Mouse (Mus musculus) hindbrain, embryonic 14.5 days (tissue): ENCODE data around the gene Slc25a17. TPM values are rescaled to one million over a fixed set of nuclear protein-coding genes. Genes with fewer than 3 reads are reported as not detected.
A peak's percentile ranks its signal among the peaks of the same experiment; 100 is the strongest.

ENCODE experiments used
- ATAC-seq: fragments of 200-750 bp; cut with Nextera tagmentation; 2 replicates; pipeline ENCODE4 v1.8.0; 2017; ENCODE audit warnings: moderate number of reproducible peaks, mild to moderate bottlenecking, moderate TSS enrichment, moderate library complexity; ENCODE audit not compliant: low FRiP score
- DNase-seq: peaks from one replicate; pipeline ENCODE4 v3.0.0-alpha.2; 2015; ENCODE audit warnings: low spot score
- H3K27ac ChIP-seq: fragments of 300-500 bp; sonication (generic); 2 replicates; pipeline ENCODE4 v1.5.1; 2014; ENCODE audit warnings: mild to moderate bottlenecking, moderate library complexity
- H3K27me3 ChIP-seq: fragments of 300-500 bp; sonication (generic); 2 replicates; pipeline ENCODE4 v1.6.1; 2014; ENCODE audit warnings: mild to moderate bottlenecking, low read length, mixed read lengths; ENCODE audit not compliant: control insufficient read depth, insufficient read depth
- H3K36me3 ChIP-seq: fragments of 300-500 bp; sonication (generic); replicated peaks from 2 replicates; pipeline ENCODE4 v1.6.1; 2014; ENCODE audit not compliant: control insufficient read depth, insufficient read depth
- H3K4me1 ChIP-seq: fragments of 300-500 bp; sonication (generic); replicated peaks from 2 replicates; pipeline ENCODE4 v1.6.1; 2014; ENCODE audit warnings: antibody characterized with exemption, low read length, mixed read lengths; ENCODE audit not compliant: control insufficient read depth, insufficient read depth
- H3K4me2 ChIP-seq: fragments of 300-500 bp; sonication (generic); replicated peaks from 2 replicates; pipeline ENCODE4 v1.6.1; 2014; ENCODE audit warnings: mild to moderate bottlenecking, moderate library complexity
- H3K4me3 ChIP-seq: fragments of 300-500 bp; sonication (generic); replicated peaks from 2 replicates; pipeline ENCODE4 v1.5.1; 2014; ENCODE audit warnings: mild to moderate bottlenecking, low read length
- H3K9ac ChIP-seq: fragments of 300-500 bp; sonication (generic); 2 replicates; pipeline ENCODE4 v1.6.1; 2014
- H3K9me3 ChIP-seq: fragments of 300-500 bp; sonication (generic); 2 replicates; pipeline ENCODE4 v1.6.1; 2016; ENCODE audit warnings: low read length; ENCODE audit not compliant: control insufficient read depth
- WGBS: fragments of 180-500 bp; shearing (Covaris S2); extraction: QIAGEN DNeasy Blood & Tissue Kit; methylation state at CpG from one replicate; pipeline ENCODE4 v1.1.7; 2014; 5-methylcytosine and 5-hydroxymethylcytosine counted together
- polyA plus RNA-seq: library from polyadenylated mRNA; unstranded; fragments of >200 nt; fragmentation: Nextera tagmentation; extraction: Ambion mirVana; gene quantifications from 2 replicates; pipeline ENCODE4 v1.2.1, GENCODE M21; 2014

Gene Slc25a17
- 130 and 140 TPM in 2 replicates for polyA plus RNA-seq

GRCm38 (mm10) chr15:81360345-81361021 is at the start of gene Slc25a17:
Gene Slc25a17, minus strand, starts transcription at chr15:81360812.
- Histone ChIP-seq H3K4me2 (peak within 1 kb of the TSS; percentile 92), H3K9ac (peak within 1 kb of the TSS; percentile 72), H3K27ac (peak within 1 kb of the TSS; percentile 76), H3K9me3 (no peaks in the 10 kb centered on the region), H3K4me3 (peak within 1 kb of the TSS; percentile 61), H3K4me1 (peaks cover 21% of the 10 kb centered on the region), H3K27me3 (no peaks in the 10 kb centered on the region), H3K36me3 (peaks cover 32% of the 10 kb centered on the region)
- ATAC-seq = peak; percentile 99
- under 1% methylated on average over 30 of the region's 30 CpGs for WGBS
- DNase-seq = peak; percentile 93

- DNase-seq (no peak), ATAC-seq (no peak)
- no peaks in the 10 kb centered on the region for H3K9me3 ChIP-seq
- H3K27me3 ChIP-seq = no peaks in the 10 kb centered on the region
- H3K4me1 ChIP-seq = no peaks in the 10 kb centered on the region
- no peak within 1 kb of the TSS for H3K4me3 ChIP-seq
- no peak within 1 kb of the TSS for H3K4me2 ChIP-seq
- H3K27ac ChIP-seq = no peak within 1 kb of the TSS
- 96% methylated on average over 1 of the region's 1 CpGs for WGBS
- H3K9ac ChIP-seq = no peak within 1 kb of the TSS
- no peaks in the 10 kb centered on the region for H3K36me3 ChIP-seq
Observed at GRCm38 (mm10) chr15:81408199-81408598, 47.6 kb upstream of the Slc25a17 start, which contains the start of gene Dnajb7. Gene Dnajb7, minus strand, starts transcription at chr15:81408299.

- ATAC-seq = no peak
- DNase-seq = no peak
- Histone ChIP-seq H3K4me3 (no peak overlapping the region), H3K36me3 (no peaks in the 10 kb centered on the region; the same call in 1 of the 2 replicates), H3K4me1 (peaks cover 8% of the 10 kb centered on the region), H3K27me3 (no peaks in the 10 kb centered on the region), H3K4me2 (no peak overlapping the region), H3K27ac (no peak overlapping the region), H3K9me3 (no peaks in the 10 kb centered on the region), H3K9ac (no peak overlapping the region)
- 87% methylated on average over 3 of the region's 3 CpGs for WGBS
Observed at GRCm38 (mm10) chr15:81405008-81405407, 44.4 kb upstream of the Slc25a17 start.

- Histone ChIP-seq H3K36me3 (no peaks in the 10 kb centered on the region; the same call in 1 of the 2 replicates), H3K9ac (peak within 1 kb of the TSS; percentile 96), H3K27me3 (no peaks in the 10 kb centered on the region), H3K4me1 (peaks cover 21% of the 10 kb centered on the region), H3K27ac (peak within 1 kb of the TSS; percentile 99), H3K9me3 (no peaks in the 10 kb centered on the region), H3K4me3 (peak within 1 kb of the TSS; percentile 73), H3K4me2 (peak within 1 kb of the TSS; percentile 83)
- DNase-seq = peak; percentile 98
- under 1% methylated on average over 50 of the region's 50 CpGs for WGBS
- peak; percentile 99 for ATAC-seq
Observed at GRCm38 (mm10) chr15:81399638-81400315, 39.2 kb upstream of the Slc25a17 start, which contains the start of the genes St13 and Xpnpep3. Gene St13, minus strand, starts transcription at chr15:81400077. Gene Xpnpep3, plus strand, starts transcription at chr15:81400138.

GRCm38 (mm10) chr15:81399297-81399637 is 38.7 kb upstream of the Slc25a17 start:
- Histone ChIP-seq H3K4me1 (peaks cover 21% of the 10 kb centered on the region), H3K36me3 (no peaks in the 10 kb centered on the region; the same call in 1 of the 2 replicates), H3K27me3 (no peaks in the 10 kb centered on the region), H3K9ac (peak overlapping the region; percentile 96), H3K27ac (peak overlapping the region; percentile 99), H3K4me3 (peak overlapping the region; percentile 73), H3K4me2 (peak overlapping the region; percentile 83), H3K9me3 (no peaks in the 10 kb centered on the region)
- no peak; the same call in 1 of the 2 replicates for ATAC-seq
- WGBS = under 1% methylated on average over 21 of the region's 21 CpGs
- DNase-seq = no peak

- DNase-seq = no peak
- no peaks in the 10 kb centered on the region; the same call in 1 of the 2 replicates for H3K36me3 ChIP-seq
- peak overlapping the region; percentile 83 for H3K4me2 ChIP-seq
- peak overlapping the region; percentile 73 for H3K4me3 ChIP-seq
- peak overlapping the region; percentile 96 for H3K9ac ChIP-seq
- ATAC-seq = no peak
- no peaks in the 10 kb centered on the region for H3K27me3 ChIP-seq
- H3K27ac ChIP-seq = no peak overlapping the region
- no peaks in the 10 kb centered on the region for H3K9me3 ChIP-seq
- H3K4me1 ChIP-seq = peaks cover 21% of the 10 kb centered on the region
Observed at GRCm38 (mm10) chr15:81398189-81398588, 37.6 kb upstream of the Slc25a17 start.

- Histone ChIP-seq H3K4me1 (peaks cover 13% of the 10 kb centered on the region), H3K4me2 (no peak overlapping the region), H3K9me3 (no peaks in the 10 kb centered on the region), H3K27me3 (no peaks in the 10 kb centered on the region), H3K27ac (no peak overlapping the region), H3K9ac (no peak overlapping the region), H3K4me3 (no peak overlapping the region), H3K36me3 (peaks cover 26% of the 10 kb centered on the region)
- ATAC-seq = no peak
- DNase-seq = no peak
- WGBS = 92% methylated on average over 8 of the region's 8 CpGs
Observed at GRCm38 (mm10) chr15:81394211-81394915, 33.8 kb upstream of the Slc25a17 start.

- DNase-seq (no peak), ATAC-seq (no peak)
- H3K4me2 ChIP-seq = no peak overlapping the region
- H3K36me3 ChIP-seq = peaks cover 39% of the 10 kb centered on the region
- no peak overlapping the region for H3K4me3 ChIP-seq
- H3K4me1 ChIP-seq = peaks cover 6% of the 10 kb centered on the region; the same call in 1 of the 2 replicates
- H3K9ac ChIP-seq = no peak overlapping the region
- no peaks in the 10 kb centered on the region for H3K9me3 ChIP-seq
- H3K27me3 ChIP-seq = no peaks in the 10 kb centered on the region
- H3K27ac ChIP-seq = no peak overlapping the region
Observed at GRCm38 (mm10) chr15:81392997-81393396, 32.4 kb upstream of the Slc25a17 start.

GRCm38 (mm10) chr15:81386327-81386726 is 25.7 kb upstream of the Slc25a17 start:
- Histone ChIP-seq H3K27ac (no peak overlapping the region), H3K27me3 (no peaks in the 10 kb centered on the region), H3K4me2 (no peak overlapping the region), H3K9ac (no peak overlapping the region), H3K36me3 (peaks cover 97% of the 10 kb centered on the region), H3K9me3 (no peaks in the 10 kb centered on the region), H3K4me1 (no peaks in the 10 kb centered on the region), H3K4me3 (no peak overlapping the region)
- DNase-seq = no peak
- 94% methylated on average over 5 of the region's 5 CpGs for WGBS
- ATAC-seq = no peak
